Mouse (Mus musculus) right cerebral cortex, postnatal 14 days (tissue): Measurements from ENCODE around the gene Tsga10.

Source experiments
- DNase-seq: peaks from one replicate; pipeline ENCODE4 v3.0.0; 2022

Tsga10 gene

GRCm38 (mm10) chr1:37866286-37866685 lies at the start of gene Tsga10:
Tsga10 (minus strand) TSS chr1:37866429.
- no peak for DNase-seq

DNA sequence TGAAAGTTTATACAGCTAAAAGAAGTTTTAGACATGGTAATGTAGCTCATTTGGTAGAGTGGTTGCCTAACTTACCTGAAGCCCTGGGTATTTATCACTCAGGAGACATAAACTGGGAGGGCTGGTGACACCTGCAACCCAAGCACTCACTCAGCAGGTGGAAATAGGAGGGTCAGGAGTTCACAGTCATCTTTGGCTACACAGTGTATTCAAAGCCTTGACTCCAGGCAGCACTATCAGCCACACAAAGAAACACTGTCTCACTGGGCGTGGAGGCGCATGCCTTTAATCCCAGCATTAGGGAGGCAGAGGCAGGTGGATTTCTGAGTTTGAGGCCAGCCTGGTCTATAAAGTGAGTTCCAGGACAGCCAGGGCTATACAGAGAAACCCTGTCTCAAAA lies 46.5 kb upstream of the Tsga10 start:
- DNase-seq = no peak

GRCm38 (mm10) chr1:37903178-37903577 lies 36.9 kb upstream of the Tsga10 start:
- peak; percentile 17 for DNase-seq

DNA sequence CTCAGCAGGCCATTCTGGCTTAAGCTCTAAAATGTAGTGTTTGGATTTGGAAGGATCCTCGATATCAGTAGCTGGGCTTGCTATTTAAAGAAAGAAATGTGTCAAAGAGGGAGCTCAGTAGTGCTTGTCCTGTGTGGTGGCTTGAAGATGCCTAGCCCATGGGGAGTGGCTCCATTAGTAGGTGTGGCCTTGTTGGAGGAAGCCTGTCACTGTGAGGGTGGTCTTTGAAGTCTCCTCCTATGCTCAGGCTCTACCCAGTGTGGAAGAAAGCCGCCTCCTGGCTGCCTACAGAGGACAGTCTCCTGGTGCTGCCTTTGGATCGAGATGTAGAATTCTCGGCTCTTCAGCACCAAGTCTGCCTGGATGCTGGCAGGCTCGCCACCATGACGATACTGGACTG lies 34.1 kb upstream of the Tsga10 start:
- no peak for DNase-seq

- DNase-seq = no peak
Measured at GRCm38 (mm10) chr1:37899816-37900215, 33.6 kb upstream of the Tsga10 start.

- no peak for DNase-seq
Measured at GRCm38 (mm10) chr1:37894606-37895005, 28.4 kb upstream of the Tsga10 start.

GRCm38 (mm10) chr1:37891400-37891799 lies 25.2 kb upstream of the Tsga10 start:
- DNase-seq = no peak

GRCm38 (mm10) chr1:37890025-37890652 lies 23.9 kb upstream of the Tsga10 start, which contains the start of the genes Mitd1 and Mrpl30:
Mitd1 (minus strand) TSS chr1:37890411.
Mrpl30 (plus strand) TSS chr1:37890477.
- peak; percentile 90 for DNase-seq

GRCm38 (mm10) chr1:37889206-37889605 lies 23.0 kb upstream of the Tsga10 start:
- DNase-seq = no peak

DNA sequence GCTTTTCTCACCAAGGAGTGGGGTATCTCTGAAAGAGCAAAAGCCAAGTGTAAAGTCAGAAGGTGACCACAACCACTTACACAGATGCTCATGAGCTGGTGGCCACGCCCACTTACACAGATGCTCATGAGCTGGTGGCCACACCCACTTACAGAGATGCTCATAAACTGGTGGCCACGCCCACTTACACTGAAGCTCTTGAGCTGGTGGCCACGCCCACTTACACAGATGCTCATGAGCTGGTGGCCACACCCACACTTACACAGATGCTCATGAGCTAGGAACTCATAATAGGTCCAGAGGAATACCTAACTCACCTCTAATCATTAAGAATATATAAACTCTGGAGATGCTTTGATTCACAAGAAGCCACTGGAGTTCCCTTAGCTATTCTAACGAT lies 18.2 kb upstream of the Tsga10 start:
- DNase-seq = no peak

DNA sequence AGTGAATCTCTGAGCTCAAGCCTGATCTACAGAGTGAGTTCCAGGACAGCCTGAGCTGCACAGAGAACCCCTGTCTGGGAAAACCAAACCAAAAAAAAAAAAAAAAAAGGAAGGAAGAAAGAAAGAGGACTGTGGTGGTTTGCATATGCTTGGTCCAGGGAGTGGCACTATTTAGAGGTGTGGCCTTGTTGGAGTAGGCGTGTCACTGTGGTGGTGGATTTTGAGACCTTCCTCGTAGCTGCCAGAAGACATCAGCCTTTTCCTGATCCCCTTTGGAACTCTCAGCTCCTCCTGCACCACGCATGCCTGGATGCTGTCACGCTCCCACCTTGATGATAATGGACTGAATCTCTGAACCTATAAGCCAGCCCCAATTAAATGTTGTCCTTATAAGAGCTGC lies 17.2 kb upstream of the Tsga10 start:
- no peak for DNase-seq

- no peak for DNase-seq
Measured at GRCm38 (mm10) chr1:37877736-37878460, 11.7 kb upstream of the Tsga10 start.

- DNase-seq = no peak
Measured at GRCm38 (mm10) chr1:37873157-37873556, 6.9 kb upstream of the Tsga10 start.

- peak; percentile 66 for DNase-seq
Measured at GRCm38 (mm10) chr1:37872131-37873067, 6.2 kb upstream of the Tsga10 start.

- DNase-seq = no peak
Measured at GRCm38 (mm10) chr1:37871704-37872103, 5.5 kb upstream of the Tsga10 start, which contains the start of gene Lipt1. Lipt1 (plus strand) TSS chr1:37871738.

DNA sequence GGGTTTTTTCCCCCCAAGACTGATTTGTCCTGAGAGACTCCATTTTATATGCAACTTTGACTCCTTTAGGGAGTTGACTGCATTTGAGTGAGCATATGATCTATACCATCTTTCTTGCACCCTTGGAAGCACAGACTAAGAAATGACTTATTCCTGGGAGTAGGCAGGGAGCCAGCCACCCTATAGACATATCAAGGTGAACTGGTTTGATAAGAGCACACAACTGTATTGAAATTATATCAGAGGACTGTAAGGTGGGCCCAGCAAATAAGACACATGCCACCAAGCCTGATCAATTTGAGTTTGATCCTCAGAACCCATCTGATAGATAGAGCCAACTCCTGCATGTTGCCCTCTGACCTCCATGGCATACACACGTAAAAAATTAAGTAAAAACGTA lies 3.1 kb upstream of the Tsga10 start:
- no peak for DNase-seq

DNA sequence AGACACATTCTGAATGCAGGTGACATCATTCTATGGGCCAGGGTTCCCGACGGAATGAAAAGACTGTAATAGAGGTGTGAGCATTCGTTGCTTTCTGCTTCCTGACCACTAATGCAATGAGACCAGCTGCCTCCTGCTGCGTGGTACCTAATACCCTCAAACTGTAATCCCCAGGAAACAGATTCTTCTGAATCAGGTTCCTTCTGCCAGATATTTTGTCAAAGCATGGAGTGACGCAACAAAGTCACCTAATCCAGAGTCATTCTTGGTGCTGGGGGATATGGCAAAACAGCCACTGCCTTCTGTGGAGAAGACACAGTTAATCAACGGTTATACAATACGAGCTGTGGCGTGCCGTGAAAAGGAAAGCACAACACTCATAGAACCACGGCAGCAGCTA lies 2.4 kb upstream of the Tsga10 start:
- no peak for DNase-seq

GRCm38 (mm10) chr1:37867684-37868322 lies 1.6 kb upstream of the Tsga10 start:
- DNase-seq = no peak

DNA sequence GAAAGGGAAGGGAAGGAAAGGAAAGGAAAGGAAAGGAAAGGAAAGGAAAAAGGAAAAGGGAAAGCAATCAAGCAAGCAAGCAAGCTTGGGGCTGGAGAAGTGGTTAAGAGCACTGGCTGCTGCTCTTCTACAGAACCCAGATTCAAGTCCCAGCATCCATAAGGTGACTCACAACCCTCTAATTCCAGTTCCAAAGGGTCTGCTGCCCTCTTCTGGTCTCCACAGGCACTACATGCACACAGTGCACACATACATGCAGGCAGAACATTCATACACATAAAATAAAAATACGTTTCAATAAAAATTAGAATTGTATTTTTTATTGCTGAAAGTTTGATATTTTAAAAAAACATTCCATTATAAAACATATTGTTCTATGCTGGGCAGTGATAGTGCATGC lies 827 bp upstream of the Tsga10 start:
- DNase-seq = peak; percentile 37

DNA sequence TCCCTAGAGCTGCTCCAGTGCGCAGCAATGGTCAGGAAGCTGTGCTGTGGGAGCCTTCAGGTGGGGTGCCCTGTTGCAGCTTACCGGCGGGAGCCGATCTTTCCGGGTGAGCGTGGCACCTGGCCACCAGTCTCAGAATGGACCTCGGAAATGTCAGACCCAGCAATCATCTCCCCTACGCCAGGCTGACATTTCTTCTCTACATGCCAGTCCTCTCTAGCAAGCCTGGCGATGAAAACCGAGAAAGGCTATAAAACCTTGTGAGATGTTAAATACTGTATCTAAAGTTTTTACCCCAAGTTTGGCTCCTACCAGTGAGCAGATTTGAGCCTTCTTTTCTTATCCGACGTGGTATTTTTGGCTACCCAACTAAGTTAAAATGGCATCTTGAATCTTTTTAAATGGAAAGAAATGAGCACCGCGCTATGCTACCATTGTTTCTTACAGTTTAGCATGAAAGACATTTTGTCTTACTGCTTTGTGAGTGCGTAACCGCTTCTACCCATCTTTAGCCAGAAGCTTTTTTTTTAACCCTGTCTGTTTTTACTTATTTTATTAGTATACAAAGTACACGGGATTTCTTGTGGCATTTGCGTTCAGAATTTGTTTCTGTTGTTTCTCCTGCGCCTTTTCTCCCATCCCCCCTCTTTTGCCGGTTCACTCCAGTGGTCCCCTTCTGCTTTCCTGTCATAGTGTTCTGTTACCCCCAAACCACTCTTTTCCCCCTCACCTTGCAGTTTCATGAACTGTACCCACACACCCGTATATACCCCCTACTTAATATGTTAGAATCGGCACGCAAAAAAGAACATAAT lies 621 bp downstream of the Tsga10 start:
- DNase-seq = no peak

GRCm38 (mm10) chr1:37864511-37865400 lies 1.5 kb downstream of the Tsga10 start:
- DNase-seq = peak; percentile 100
